Mouse (Mus musculus) stomach, postnatal 0 days (tissue): ENCODE measurements around the gene Igdcc3.
A peak's percentile ranks its signal among the peaks of the same experiment; 100 is the strongest.

Experiments
- CTCF ChIP-seq: IDR thresholded peaks from 2 replicates; pipeline ENCODE4 v1.5.1; 2016; ENCODE audit warnings: antibody characterized with exemption, low read depth, mild to moderate bottlenecking, moderate library complexity
- EP300 ChIP-seq: optimal IDR thresholded peaks from 2 replicates; pipeline ENCODE3; 2016; ENCODE audit warnings: antibody characterized with exemption

GRCm38 (mm10) chr9:65201381-65202164 lies 60.6 kb downstream of the Igdcc3 start:
- TF ChIP-seq EP300: peak; percentile 90
- no peak for TF ChIP-seq CTCF
